Mouse (Mus musculus) small intestine, adult 2 months (tissue): Measurements from ENCODE around the gene Msi2.

ENCODE experiments used
- CTCF ChIP-seq: fragments of 200-500 bp; IDR thresholded peaks from 2 replicates; pipeline ENCODE4 v1.5.1; 2012; ENCODE audit warnings: low read depth, mild to moderate bottlenecking, control low read depth, inconsistent platforms, low read length, moderate library complexity, mixed read lengths; ENCODE audit not compliant: insufficient replicate concordance, insufficient read length; ENCODE audit errors: extremely low read depth
- POLR2A ChIP-seq: fragments of 200-500 bp; IDR thresholded peaks from 2 replicates; pipeline ENCODE4 v1.6.1; 2012; ENCODE audit warnings: low read depth, mild to moderate bottlenecking, control low read depth, inconsistent platforms, low read length, moderate library complexity

GRCm38 (mm10) chr11:88425631-88426101 is 292.6 kb downstream of the Msi2 start:
- TF ChIP-seq POLR2A (no peak), CTCF (no peak)
